Mouse (Mus musculus): ENCODE results near the gene Pgd.

DNA sequence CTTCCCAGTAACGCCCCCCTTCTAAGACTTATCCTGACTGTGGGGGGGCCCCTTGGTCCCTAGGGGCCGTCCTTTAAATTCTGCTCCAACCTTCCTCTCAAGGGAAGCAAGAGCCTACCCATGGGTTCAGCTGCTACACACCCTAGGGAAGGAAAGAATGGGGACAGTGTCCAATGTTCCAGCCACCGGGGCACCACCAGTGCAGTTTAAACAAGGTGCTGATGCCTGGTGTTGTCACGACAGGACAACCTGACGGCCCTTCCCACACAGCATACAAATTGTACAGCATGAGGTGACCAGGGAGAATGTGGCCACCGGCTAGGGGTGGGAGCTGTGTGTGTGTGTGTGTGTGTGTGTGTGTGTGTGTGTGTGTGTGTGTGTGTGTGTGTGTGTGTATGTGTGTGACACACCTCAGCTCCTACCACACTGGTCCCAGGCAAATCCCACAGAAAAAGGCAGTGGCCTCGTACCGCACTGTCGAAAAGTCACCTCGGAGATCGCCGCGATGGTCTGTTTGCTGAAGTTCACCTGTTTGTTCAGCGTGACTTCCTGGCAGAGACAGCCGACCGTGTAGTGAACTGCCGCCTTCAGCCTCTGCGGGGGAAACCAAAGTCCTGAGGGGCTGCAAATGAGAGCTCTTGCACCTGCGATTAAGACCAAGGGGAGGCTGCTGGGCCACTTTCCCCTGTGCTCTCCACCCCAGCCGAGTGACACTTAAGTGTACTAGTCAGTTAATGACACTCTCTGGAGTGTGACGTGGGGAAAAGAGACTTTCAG, 34.6 kb downstream of the Pgd start:
- TF ChIP-seq GATA1 (IDR thresholded peaks at IDR 0.05; ENCODE audit: low read length) = no peak
- no peak for TF ChIP-seq TAL1 (IDR thresholded peaks at IDR 0.05; ENCODE audit: low read length)

All from erythroblast, embryonic 14.5 days (primary cell).